Mouse (Mus musculus): ENCODE measurements around the gene Arhgap15. TPM values are rescaled to one million over a fixed set of nuclear protein-coding genes. Genes with fewer than 3 reads are reported as not detected.

The Arhgap15 gene
- polyA plus RNA-seq, 1 experiment from 2014 or later, result 6.0 TPM

- H3K4me3 ChIP-seq (replicated peaks), result no peak overlapping the region
- ATAC-seq (ENCODE audit: insufficient read depth), result no peak; the same call in 1 of the 2 replicates
- no peak overlapping the region; the same call in 1 of the 2 replicates for H3K4me2 ChIP-seq
- peaks cover 9% of the 10 kb centered on the region; the same call in 1 of the 2 replicates for H3K4me1 ChIP-seq (replicated peaks)
- no peak overlapping the region for H3K9ac ChIP-seq
- H3K36me3 ChIP-seq (replicated peaks), result no peaks in the 10 kb centered on the region
- H3K9me3 ChIP-seq (replicated peaks), result no peaks in the 10 kb centered on the region
- H3K27ac ChIP-seq (replicated peaks), result peak overlapping the region; percentile 54; the same call in 1 of the 2 replicates
- H3K27me3 ChIP-seq, result no peaks in the 10 kb centered on the region
- 28% methylated on average over 9 of the region's 9 CpGs for WGBS (ENCODE audit: insufficient replicate concordance)
Observed at GRCm38 (mm10) chr2:43739190-43739818, 9.3 kb upstream of the Arhgap15 start.

DNA sequence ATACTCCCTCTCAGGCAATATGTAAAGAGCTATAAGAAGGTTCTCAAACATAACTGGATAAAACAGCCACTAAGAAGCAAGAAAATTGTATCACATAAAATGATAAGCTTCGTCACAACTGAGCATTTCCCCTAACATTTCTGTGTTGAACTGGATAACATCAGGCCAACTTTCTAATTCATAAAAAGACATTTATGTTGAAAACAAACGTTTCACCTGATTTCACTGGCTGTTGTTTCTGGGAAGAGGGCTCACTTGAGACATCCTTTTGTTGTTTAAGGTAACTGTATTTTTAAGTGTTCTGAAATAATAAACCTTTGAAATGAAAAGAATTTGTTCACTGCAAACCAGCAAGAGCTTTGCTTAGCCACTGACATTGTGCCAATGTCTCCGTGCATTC lies 697 bp downstream of the Arhgap15 start:
- no peak for ATAC-seq (ENCODE audit: insufficient read depth)
- no peaks in the 10 kb centered on the region for H3K36me3 ChIP-seq (replicated peaks)
- no peaks in the 10 kb centered on the region for H3K9me3 ChIP-seq (replicated peaks)
- H3K9ac ChIP-seq, result no peak overlapping the region
- H3K4me2 ChIP-seq, result peak overlapping the region; percentile 39
- H3K27me3 ChIP-seq, result no peaks in the 10 kb centered on the region
- peak overlapping the region; percentile 27; the same call in 1 of the 2 replicates for H3K4me3 ChIP-seq (replicated peaks)
- 14% methylated on average over 3 of the region's 3 CpGs for WGBS (ENCODE audit: insufficient replicate concordance)
- H3K27ac ChIP-seq (replicated peaks), result no peak overlapping the region
- peaks cover 16% of the 10 kb centered on the region for H3K4me1 ChIP-seq (replicated peaks)

DNA sequence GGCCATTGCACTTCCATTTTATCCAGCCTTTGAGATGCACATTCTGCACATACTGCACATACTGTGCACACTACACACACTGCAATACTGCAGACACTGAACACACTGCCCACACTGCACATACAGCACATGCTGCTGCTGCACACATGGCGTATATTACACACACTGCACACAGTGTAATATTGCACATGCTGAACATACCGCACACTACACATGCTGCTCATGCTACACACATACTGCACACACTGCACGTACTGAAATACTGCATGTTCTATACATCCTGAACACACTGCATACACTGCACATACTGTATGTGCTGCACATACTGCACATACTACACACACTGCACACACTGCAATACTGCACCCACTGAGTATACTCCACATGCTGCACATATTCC lies 7.3 kb downstream of the Arhgap15 start:
- H3K4me2 ChIP-seq, result no peak overlapping the region
- H3K27me3 ChIP-seq, result no peaks in the 10 kb centered on the region
- H3K27ac ChIP-seq (replicated peaks), result no peak overlapping the region
- H3K4me3 ChIP-seq (replicated peaks), result no peak overlapping the region
- H3K9me3 ChIP-seq (replicated peaks), result no peaks in the 10 kb centered on the region
- H3K36me3 ChIP-seq (replicated peaks), result no peaks in the 10 kb centered on the region
- no peak overlapping the region for H3K9ac ChIP-seq
- no peak for ATAC-seq (ENCODE audit: insufficient read depth)
- 71% methylated on average over 3 of the region's 3 CpGs for WGBS (ENCODE audit: insufficient replicate concordance)
- 0 out of 2 replicates have a peak, but pooled peaks cover under 1% of the 10 kb centered on the region for H3K4me1 ChIP-seq (replicated peaks)

- H3K27ac ChIP-seq (replicated peaks), result no peak overlapping the region
- no peak overlapping the region for H3K9ac ChIP-seq
- 59% methylated on average over 2 of the region's 2 CpGs for WGBS (ENCODE audit: insufficient replicate concordance)
- H3K27me3 ChIP-seq, result no peaks in the 10 kb centered on the region
- ATAC-seq (ENCODE audit: insufficient read depth), result no peak
- H3K4me1 ChIP-seq (replicated peaks), result no peaks in the 10 kb centered on the region
- H3K36me3 ChIP-seq (replicated peaks), result no peaks in the 10 kb centered on the region
- H3K4me3 ChIP-seq (replicated peaks), result no peak overlapping the region
- H3K4me2 ChIP-seq, result no peak overlapping the region
- H3K9me3 ChIP-seq (replicated peaks), result no peaks in the 10 kb centered on the region
Observed at GRCm38 (mm10) chr2:43756626-43757025, 8.0 kb downstream of the Arhgap15 start.

- H3K4me3 ChIP-seq (replicated peaks), result no peak overlapping the region
- H3K27ac ChIP-seq (replicated peaks), result no peak overlapping the region
- 31% methylated on average over 3 of the region's 3 CpGs for WGBS (ENCODE audit: insufficient replicate concordance)
- no peaks in the 10 kb centered on the region for H3K9me3 ChIP-seq (replicated peaks)
- H3K36me3 ChIP-seq (replicated peaks), result no peaks in the 10 kb centered on the region
- no peaks in the 10 kb centered on the region for H3K4me1 ChIP-seq (replicated peaks)
- H3K4me2 ChIP-seq, result no peak overlapping the region
- ATAC-seq (ENCODE audit: insufficient read depth), result no peak
- H3K27me3 ChIP-seq, result no peaks in the 10 kb centered on the region
- H3K9ac ChIP-seq, result no peak overlapping the region
Observed at GRCm38 (mm10) chr2:43761735-43762134, 13.1 kb downstream of the Arhgap15 start.

DNA sequence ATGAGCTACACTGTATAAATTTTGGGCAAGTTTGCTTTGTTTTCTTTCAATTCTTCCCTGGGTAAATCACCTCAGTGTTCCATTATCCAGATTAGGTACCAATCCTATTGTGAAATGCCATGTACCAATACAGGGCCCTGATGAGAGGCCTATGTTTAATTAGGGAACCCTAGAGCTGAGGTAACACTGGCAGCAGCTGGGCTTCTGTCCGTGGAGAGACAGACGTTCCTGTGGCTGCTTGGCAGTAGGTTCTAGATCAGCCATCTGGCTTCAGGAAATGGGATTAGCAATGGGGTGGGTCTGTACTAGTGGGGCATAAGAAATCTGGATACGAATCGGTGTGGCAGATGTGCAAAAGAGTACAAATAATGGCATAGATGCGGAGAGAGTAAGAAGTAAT lies 14.7 kb downstream of the Arhgap15 start:
- H3K27me3 ChIP-seq, result no peaks in the 10 kb centered on the region
- H3K27ac ChIP-seq (replicated peaks), result no peak overlapping the region
- H3K9ac ChIP-seq, result no peak overlapping the region
- H3K4me3 ChIP-seq (replicated peaks), result no peak overlapping the region
- H3K4me1 ChIP-seq (replicated peaks), result no peaks in the 10 kb centered on the region
- 70% methylated on average over 5 of the region's 5 CpGs for WGBS (ENCODE audit: insufficient replicate concordance)
- ATAC-seq (ENCODE audit: insufficient read depth), result no peak
- no peaks in the 10 kb centered on the region for H3K9me3 ChIP-seq (replicated peaks)
- no peaks in the 10 kb centered on the region for H3K36me3 ChIP-seq (replicated peaks)
- H3K4me2 ChIP-seq, result no peak overlapping the region

DNA sequence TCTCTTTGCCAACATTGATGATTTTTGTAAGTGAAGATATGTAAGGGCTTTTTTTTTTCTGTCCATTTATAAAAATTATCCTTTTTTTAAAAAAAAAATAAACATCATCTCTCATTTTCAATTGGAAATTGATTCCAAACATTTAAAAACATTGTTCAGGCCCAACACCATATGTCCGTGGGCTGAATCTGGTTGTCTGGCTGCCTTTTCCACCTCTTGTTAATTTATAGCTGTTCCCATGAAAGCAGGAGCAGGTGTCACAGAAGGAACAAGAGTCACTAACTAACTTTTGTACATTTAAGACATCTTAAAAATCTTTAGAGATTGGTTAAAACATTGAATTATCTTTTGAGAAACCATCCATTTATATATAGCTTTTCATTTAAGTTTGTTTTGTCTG lies 15.8 kb downstream of the Arhgap15 start:
- H3K27me3 ChIP-seq, result no peaks in the 10 kb centered on the region
- H3K36me3 ChIP-seq (replicated peaks), result no peaks in the 10 kb centered on the region
- H3K9ac ChIP-seq, result no peak overlapping the region
- H3K4me1 ChIP-seq (replicated peaks), result peaks cover 5% of the 10 kb centered on the region; the same call in 1 of the 2 replicates
- no peak overlapping the region for H3K27ac ChIP-seq (replicated peaks)
- H3K9me3 ChIP-seq (replicated peaks), result no peaks in the 10 kb centered on the region
- ATAC-seq (ENCODE audit: insufficient read depth), result no peak
- WGBS (ENCODE audit: insufficient replicate concordance), result 67% methylated on average over 1 of the region's 1 CpGs
- no peak overlapping the region for H3K4me3 ChIP-seq (replicated peaks)
- no peak overlapping the region for H3K4me2 ChIP-seq

GRCm38 (mm10) chr2:43766200-43766599 lies 17.6 kb downstream of the Arhgap15 start:
- Histone ChIP-seq H3K4me3 (replicated peaks) (no peak overlapping the region), H3K36me3 (replicated peaks) (no peaks in the 10 kb centered on the region), H3K9ac (no peak overlapping the region), H3K27ac (replicated peaks) (no peak overlapping the region), H3K9me3 (replicated peaks) (no peaks in the 10 kb centered on the region), H3K27me3 (no peaks in the 10 kb centered on the region), H3K4me2 (no peak overlapping the region), H3K4me1 (replicated peaks) (peaks cover 19% of the 10 kb centered on the region)
- no peak for ATAC-seq (ENCODE audit: insufficient read depth)
- 72% methylated on average over 3 of the region's 3 CpGs for WGBS (ENCODE audit: insufficient replicate concordance)

- Histone ChIP-seq H3K9me3 (replicated peaks) (no peaks in the 10 kb centered on the region), H3K36me3 (replicated peaks) (no peaks in the 10 kb centered on the region), H3K9ac (no peak overlapping the region), H3K4me1 (replicated peaks) (peaks cover 21% of the 10 kb centered on the region), H3K4me2 (no peak overlapping the region), H3K27ac (replicated peaks) (no peak overlapping the region), H3K27me3 (no peaks in the 10 kb centered on the region), H3K4me3 (replicated peaks) (no peak overlapping the region)
- peak; percentile 73 for ATAC-seq (ENCODE audit: insufficient read depth)
- WGBS (ENCODE audit: insufficient replicate concordance), result 30% methylated on average over 2 of the region's 2 CpGs
Observed at GRCm38 (mm10) chr2:43769850-43770570, 21.4 kb downstream of the Arhgap15 start.

- Histone ChIP-seq H3K27me3 (no peaks in the 10 kb centered on the region), H3K4me1 (replicated peaks) (peaks cover 21% of the 10 kb centered on the region), H3K27ac (replicated peaks) (no peak overlapping the region), H3K36me3 (replicated peaks) (no peaks in the 10 kb centered on the region), H3K9me3 (replicated peaks) (no peaks in the 10 kb centered on the region), H3K4me2 (no peak overlapping the region), H3K9ac (no peak overlapping the region), H3K4me3 (replicated peaks) (no peak overlapping the region)
- 28% methylated on average over 5 of the region's 5 CpGs for WGBS (ENCODE audit: insufficient replicate concordance)
- ATAC-seq (ENCODE audit: insufficient read depth), result no peak
Observed at GRCm38 (mm10) chr2:43772640-43773039, 24.0 kb downstream of the Arhgap15 start.

DNA sequence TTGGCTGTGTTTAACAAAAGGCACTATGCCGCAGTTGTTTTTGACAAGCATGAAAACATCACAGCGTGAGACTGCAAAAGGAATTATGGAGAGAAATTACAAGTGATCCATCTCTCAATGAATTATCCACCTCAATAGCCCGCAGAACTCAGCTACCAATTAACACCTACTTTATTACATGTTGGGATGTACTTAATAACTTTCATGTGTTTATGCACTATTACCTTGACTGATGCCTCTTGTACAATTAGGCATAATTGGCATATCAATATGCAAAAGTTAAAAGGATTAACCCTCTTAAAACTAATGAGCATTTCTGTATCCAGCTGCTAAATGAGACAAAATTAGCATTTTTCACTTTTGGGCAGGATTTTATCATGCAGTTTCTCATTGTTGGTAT lies 33.5 kb downstream of the Arhgap15 start:
- Histone ChIP-seq H3K9ac (no peak overlapping the region), H3K9me3 (replicated peaks) (no peaks in the 10 kb centered on the region), H3K4me1 (replicated peaks) (0 out of 2 replicates have a peak, but pooled peaks cover 5% of the 10 kb centered on the region), H3K36me3 (replicated peaks) (no peaks in the 10 kb centered on the region), H3K27me3 (no peaks in the 10 kb centered on the region), H3K4me2 (no peak overlapping the region), H3K27ac (replicated peaks) (no peak overlapping the region), H3K4me3 (replicated peaks) (no peak overlapping the region)
- no peak for ATAC-seq (ENCODE audit: insufficient read depth)
- 84% methylated on average over 3 of the region's 3 CpGs for WGBS (ENCODE audit: insufficient replicate concordance)
